Mouse (Mus musculus): ENCODE measurements around the gene Fam162a.
"Not testable (repeated sequence)": the region's sequence is repeated elsewhere in the genome, so short reads cannot be mapped to it uniquely, and the experiment has no call there.

- TF ChIP-seq CTCF (IDR thresholded peaks at IDR 0.05 in 2 of 3, conservative IDR thresholded peaks at IDR 0.05 in 1 of 3; ENCODE audit: control insufficient read depth in 1 of 3, insufficient read depth in 1 of 3, low read depth in 2 of 3, low read length in 3 of 3, poor library complexity in 1 of 3, severe bottlenecking in 1 of 3); ETS1 (IDR thresholded peaks at IDR 0.05; ENCODE audit: low read depth, low read length); SMC3 (IDR thresholded peaks at IDR 0.05; ENCODE audit: low read depth, low read length); CHD1 (IDR thresholded peaks at IDR 0.05; ENCODE audit: low read depth, low read length); POLR2AphosphoS5 (IDR thresholded peaks at IDR 0.05; ENCODE audit: borderline replicate concordance, low read depth, low read length); POLR2A (IDR thresholded peaks at IDR 0.05; ENCODE audit: control insufficient read depth in 1 of 2, insufficient read depth in 1 of 2, low read depth in 1 of 2, low read length in 2 of 2, poor library complexity in 1 of 2); E2F4 (IDR thresholded peaks at IDR 0.05; ENCODE audit: borderline replicate concordance, low read depth, low read length); TCF12 (IDR thresholded peaks at IDR 0.05; ENCODE audit: low read depth, low read length); TBP (IDR thresholded peaks at IDR 0.05; ENCODE audit: low read depth, low read length); CHD2 (IDR thresholded peaks at IDR 0.05; ENCODE audit: low read length); USF1 (IDR thresholded peaks at IDR 0.05; ENCODE audit: low read depth, low read length); USF2 (IDR thresholded peaks at IDR 0.05; ENCODE audit: borderline replicate concordance in 1 of 2, insufficient read depth in 1 of 2, low read depth in 1 of 2, low read length in 2 of 2); RAD21 (IDR thresholded peaks at IDR 0.05; ENCODE audit: low read depth, low read length): not testable (repeated sequence)
Observed at GRCm38 (mm10) chr16:36115751-36116150, 44.4 kb upstream of the Fam162a start.
